Mouse (Mus musculus) mouse embryonic stem cell (cell line): Measurements from ENCODE around the gene Tmc1.

ENCODE experiments used
- in situ Hi-C, 2 experiments: fragments of 300-500 bp; cut with MboI; formaldehyde crosslinking; loops; 1 replicate in 1 of 2; 3 replicates in 1 of 2; pipeline ENCODE4 v1.14.3; 2019 to 2020; ENCODE audit warnings: low sequenced_read_pairs in 2 of 2, low pct_unique_long_range_greater_than_20kb in 1 of 2, mixed read lengths in 1 of 2; ENCODE audit not compliant: unreplicated experiment in 1 of 2

Tmc1 gene

DNA sequence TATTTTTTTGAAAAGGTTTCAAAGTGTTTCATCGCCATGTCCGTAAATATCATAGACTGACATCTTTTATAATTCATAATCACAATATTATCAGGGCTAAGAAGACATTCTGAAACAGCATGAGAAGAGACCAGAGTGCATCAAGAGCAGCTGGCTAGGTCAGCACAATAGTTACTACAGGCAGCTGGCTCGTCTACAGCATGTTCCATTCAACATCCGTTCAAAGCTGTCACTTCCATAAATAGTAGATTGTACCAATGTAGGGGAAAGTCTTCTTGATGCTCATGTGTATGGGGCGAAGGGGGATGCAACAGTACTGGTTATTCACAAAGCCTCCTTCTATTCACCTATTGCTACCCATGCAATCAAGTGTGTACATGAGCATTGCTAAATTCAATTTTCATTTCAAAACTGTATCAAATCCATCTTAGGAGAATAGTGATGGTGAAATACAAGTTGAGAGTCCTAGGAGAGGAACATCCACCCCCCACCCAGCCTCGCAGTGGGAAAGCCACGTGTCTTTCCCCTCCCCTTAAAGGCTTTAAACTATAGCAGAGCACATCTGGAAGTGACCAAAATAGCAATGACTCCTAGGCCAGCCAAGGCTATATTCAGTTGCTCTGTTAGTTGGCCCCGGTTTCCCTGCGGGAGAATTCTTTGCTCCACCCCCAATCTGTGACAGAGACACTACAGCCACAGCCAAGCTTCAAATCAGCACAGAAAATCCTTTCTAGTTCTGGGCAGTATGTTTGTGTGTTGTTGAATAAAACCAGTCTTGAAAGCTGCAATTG is 117.8 kb downstream of the Tmc1 start:
- in situ Hi-C loops, result no loop called here

DNA sequence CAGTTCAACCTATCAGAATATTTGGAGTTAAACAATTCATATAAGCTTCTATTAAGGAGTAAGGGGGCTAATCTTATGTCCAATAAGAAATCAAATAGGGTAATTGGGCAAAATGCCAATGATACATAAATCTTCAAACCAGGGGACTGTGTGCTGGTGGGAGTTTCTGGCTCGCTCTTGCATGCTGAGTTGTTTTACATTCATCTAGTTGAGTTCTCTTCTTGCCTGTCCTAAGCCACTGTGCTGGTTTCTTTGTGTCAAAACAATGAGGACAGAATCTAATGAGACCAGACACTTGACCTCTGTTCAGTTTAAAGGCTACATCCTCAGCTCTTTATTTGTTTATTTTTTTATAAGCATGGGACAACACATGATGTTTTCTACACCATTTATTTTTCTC is 119.1 kb downstream of the Tmc1 start:
- in situ Hi-C loops, result no loop called here

DNA sequence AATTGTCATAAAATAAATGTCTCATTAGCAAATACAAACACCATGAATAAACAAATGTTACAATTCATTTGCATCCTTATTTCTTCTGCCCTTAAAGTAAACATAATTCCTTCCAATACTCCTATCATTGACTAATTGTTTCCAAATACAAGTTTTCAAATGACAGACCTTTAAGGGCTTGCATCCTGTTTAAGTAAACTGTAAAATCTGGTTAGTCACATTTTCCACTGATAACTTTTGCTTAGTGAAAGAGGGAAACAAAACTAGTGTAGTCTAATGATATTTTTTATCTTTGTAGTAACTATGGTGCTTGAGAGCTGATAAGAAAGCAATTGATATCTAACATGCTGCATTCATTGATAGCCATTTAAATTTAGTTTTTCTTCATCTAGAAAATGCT is 154.5 kb downstream of the Tmc1 start:
- in situ Hi-C loops, result no loop called here

DNA sequence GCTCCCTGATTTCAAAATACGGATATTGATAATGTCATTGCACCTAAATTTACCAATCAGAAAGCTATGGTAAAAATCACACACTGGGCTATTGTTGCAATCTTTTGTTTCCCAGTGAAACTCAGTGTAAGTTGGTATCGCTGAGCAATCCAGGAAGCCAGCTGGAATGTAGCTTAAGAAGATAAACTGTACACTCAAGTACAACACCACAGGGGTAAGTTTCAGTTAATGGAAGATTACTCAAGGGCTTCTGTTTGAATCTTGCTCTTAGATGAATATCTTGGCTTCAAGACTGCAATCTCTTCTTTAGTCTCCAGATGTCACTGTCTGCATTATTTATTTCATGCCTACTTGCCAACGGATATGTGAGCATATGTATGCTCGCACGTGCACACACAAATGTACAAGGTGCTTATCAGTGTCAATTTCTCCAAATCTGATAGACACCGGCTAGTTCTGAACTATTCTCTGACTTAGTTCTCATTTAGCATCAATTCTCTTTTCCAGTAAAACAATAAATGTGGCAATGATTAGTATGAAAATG is 156.4 kb downstream of the Tmc1 start:
- in situ Hi-C loops, result no loop called here

DNA sequence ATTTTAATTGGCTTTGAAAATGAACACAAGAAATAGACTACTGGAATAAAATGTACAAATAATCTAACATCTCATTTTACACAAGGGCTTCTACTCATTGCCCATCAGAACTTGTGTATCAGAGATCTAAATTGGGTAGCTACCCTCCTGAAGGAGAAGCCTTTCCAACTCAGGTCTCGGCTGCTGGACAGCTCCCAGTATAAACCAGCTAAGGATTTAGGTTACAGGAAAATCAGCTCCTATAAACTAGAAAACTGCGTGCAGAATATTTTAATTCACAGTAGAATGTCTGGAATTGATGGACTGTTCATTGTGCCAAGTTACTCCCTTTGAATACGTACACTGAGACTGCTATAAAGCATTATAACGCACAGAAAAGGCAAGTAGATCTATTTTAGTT is 158.0 kb downstream of the Tmc1 start:
- in situ Hi-C loops, result no loop called here

DNA sequence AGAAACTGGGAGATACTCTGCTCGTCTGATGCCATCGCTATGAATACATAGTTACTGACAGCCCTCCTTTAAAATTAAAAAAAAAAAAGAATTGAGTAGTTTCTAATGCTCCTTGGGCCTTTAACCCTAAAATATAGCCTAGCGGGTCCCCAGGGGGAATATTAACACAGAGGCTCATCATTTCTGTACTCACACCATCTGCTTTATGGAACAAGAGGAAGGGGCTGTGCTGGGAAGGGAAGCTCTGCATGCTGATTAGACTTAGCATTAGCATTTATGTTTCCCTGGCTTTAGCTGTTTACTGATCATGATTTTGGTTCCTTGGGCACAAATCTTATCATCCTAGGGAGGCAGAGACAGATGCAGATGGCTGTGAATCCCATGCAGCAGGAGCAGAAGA is 159.0 kb downstream of the Tmc1 start:
- in situ Hi-C loops, result no loop called here

DNA sequence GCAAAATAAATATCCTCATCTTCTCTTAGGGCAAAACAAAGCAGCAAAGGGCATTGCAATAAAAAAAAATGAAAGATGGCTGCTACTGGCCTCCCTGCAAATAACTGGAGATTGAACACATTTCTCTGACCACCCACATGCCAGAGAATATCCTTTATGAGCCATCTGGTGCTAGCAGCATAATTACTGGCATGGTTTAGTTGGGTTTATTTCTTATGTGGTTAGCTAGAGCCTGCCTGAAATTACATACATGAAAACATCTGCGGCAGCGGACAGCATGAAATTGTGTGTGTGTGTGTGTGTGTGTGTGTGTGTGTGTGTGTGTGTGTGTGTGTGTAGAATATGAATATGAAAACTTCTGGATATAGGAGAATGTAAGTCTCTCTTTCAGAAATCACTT is 161.2 kb downstream of the Tmc1 start:
- in situ Hi-C loops, result no loop called here

DNA sequence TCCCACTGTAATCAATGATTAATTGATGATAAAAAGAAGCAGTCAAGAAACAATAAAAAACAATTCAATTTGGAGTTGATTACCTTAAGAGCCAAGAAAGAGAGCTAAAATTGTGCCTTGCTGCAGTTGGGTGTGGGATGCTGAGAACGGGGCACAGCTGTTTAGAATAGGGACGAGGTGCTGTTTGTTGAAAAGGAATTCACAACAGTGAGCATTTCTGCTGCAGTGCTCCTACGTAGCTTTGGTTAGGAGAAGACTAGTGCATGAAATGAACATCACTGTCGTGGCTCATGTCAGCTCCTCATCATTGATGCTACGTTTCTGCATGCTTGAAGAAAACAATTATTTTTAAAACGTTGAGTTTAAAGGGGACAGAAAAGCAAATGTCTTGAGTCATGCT is 166.7 kb downstream of the Tmc1 start:
- in situ Hi-C loops, result no loop called here

DNA sequence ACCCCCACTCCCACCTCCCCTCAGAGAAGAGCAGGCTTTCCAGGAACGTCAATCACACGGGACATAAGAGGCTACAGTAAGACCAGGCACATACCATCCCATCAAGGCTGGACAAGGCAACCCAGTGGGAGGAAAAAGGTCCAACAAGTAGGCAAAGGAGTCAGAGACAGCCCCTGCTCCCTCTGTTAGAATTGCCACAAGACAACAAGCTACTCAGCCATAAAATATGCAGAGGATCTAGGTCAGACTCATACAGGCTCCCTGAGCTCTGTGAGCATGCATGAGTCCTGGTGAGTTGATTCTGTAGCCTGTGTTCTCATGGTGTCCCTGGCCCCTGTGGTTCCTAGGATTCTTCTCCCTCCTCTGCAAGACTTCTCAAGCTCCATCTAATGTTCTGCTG is 178.3 kb downstream of the Tmc1 start:
- in situ Hi-C loops, result no loop called here

DNA sequence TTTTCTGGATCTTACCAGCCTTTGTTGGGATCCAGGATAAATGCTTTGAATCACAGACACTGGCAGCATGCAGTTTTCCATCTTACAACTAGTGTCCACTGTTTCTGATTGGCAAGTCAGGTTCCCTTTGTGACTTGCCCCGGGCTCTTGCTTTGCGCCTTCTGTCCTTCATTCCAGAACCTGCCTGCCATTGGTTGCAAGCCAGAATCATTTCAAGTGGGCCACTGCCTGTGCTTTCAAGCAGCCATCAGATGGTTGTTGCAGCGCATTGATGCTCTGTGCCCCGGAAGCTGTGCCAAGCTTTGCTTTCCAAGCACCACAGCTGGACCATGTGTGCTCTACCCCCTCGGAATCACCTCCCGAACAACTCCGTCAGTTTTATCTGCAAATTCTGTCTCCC is 180.1 kb downstream of the Tmc1 start:
- in situ Hi-C loops, result no loop called here

DNA sequence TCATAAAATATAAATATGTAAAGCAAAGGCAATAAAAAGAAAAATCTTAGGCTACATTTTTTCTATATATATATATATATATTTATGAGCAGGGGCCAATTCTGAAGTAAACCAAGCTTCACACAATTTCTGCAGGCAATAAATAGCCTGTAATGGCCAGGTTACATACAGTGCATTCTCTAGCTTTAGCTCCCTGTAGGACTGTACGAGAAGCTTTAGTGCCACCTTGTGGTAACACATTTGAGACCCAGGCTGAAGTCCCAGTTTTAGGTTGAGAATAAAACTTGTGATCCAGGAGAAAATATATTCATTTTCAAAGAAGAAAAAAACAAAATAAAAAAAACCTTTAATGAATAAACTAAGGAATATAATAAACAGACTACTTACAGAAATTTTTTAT is 189.8 kb downstream of the Tmc1 start:
- in situ Hi-C loops, result no loop called here

DNA sequence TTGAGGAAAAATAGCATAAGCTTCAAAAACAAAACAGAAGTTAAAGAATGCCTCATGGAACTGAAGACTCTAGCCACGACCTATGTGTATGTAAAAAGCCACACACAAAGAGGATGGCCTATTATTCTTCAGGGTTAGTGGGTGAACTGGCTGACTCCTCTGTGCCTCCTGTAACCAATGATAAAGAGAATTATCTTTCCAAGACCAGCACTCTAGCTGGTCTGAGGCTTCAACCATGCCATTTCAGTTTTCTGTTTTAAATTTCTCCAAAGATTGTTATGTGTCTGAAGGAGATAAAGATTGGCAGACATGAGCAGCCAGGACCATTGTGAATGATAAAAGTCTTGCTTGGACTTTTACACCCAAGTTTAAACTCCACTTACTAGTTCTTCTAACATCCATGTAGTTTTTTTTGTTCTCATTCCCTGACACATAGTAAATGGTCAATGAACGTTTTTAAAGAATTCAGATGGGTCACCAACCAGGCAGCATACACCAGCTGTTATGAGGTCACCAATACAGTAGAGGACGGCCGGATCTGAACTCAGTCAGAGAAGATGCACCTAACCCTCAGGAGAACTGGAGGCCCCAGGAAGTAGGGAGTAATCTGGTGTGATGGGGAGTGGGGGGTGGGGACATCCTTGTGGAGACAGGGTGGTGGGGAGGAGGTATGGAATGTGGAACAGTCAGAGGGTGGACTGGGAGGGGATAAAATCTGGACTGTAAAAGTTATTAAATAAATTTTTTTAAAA is 192.2 kb downstream of the Tmc1 start:
- in situ Hi-C loops, result no loop called here

DNA sequence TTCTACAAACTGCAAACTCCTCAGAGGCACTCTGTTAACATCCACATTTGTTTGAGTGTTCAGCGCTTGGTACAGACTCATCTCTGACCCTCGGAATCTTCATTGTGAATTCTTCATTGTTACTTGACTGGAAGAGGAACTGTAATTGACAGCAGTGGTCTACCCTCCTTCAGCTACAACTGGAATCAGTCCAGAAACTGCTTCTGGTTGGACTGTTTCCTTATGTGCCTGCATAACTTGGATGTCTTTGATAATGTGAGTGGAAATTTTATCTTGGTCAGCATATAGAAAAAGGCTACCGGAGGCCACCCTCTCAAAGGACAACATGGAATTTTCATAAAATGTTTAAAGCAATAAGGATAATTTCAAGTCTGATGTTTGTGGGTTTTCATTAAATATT is 192.9 kb downstream of the Tmc1 start:
- in situ Hi-C loops, result no loop called here

DNA sequence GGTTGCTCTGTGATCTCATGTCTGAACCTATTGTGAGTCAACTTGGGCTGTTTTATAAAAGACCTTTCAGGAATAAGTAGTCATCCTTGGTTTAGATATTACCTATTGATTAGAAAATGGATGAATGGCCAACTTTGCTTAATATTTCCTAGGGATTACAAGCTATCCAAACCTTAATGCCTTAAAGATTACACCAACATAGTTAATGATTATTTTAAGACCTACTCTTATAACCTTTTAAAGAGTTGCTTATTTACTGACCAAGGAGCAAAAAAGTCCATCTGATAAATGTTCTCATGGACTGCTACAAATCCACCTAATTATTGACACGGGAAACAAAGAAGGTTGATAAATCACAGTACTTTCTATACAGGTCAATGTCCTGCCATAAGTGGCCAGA is 209.4 kb downstream of the Tmc1 start:
- in situ Hi-C loops, result loop anchor here (25.0 kb wide), 1 partner anchor 382 kb away; no protein-coding TSS in a partner anchor
